Mouse (Mus musculus): ENCODE measurements around the gene Wdfy3.
"Not testable (repeated sequence)": the region's sequence is repeated elsewhere in the genome, so short reads cannot be mapped to it uniquely, and the experiment has no call there.

Gene Wdfy3

DNA sequence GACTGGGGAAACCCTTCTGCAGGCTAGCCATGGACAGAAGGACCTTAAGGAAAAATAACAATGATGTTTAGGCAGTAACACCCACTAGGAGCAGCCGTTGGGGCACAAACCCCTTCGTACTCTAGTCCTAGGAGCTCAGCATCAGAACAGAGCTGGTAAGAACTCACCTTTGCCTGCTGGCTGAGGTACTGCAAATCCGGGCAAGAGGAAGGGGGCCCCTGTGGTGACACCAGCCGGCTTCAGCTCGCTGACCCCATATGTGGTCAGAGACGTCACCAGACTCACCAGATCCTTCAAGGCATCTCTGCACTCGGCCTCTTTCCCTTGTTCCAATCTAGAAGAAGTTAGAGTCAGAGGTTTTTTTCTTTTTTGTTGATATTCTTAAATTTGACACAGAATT is 121.1 kb downstream of the Wdfy3 start:
- no peak for DNase-seq (ENCODE audit: low spot score)

DNA sequence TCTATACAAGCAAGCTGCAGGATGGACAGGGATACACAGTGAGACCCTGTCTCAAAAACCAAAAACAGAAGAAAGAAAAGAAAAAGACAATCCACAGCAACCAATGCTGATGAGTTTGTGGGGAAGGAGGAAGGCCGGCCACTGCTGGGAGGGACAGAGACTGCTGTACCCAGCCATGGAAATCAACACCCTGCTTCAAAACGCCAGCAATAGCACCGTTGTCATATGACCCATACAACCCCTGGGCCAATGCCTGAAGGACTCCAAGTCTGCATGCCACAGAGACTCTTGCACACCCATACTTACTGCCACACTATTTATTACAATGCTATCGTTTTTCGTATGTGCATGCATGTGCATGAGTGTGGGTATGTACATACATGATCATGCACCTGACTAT is 124.0 kb downstream of the Wdfy3 start:
- DNase-seq (ENCODE audit: low spot score): no peak

DNA sequence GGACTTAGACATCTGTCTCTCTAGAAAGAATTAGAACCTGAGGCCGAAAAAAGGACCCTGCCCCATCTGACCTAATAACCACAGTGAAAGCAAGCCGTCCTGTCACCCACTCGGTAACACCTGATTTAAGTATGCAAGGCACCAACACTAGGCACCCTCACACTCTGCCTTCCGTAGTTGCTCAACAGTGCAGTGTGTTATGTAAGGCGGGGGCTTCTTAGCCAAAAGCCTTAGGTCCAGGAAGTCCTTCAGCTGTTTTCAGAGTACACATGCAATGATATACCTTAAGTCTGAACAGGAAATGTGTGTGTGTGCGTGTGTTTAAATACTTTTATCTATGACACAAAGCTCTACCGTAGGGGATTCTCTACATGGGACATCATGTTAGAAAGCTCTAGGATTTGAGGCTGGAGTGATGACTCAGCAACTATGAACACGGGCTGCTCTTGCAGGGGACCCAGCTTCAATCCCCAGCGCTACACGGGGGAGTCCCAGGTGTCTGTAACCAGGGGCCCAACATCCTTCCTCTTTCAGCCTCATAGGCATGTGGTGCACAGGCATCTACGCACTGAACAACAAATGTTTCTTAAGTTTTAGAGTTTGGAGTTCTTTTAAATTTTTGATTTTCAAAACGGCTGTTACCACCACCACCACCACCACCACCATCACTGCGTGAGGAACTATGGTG is 131.7 kb downstream of the Wdfy3 start:
- no peak for DNase-seq (ENCODE audit: low spot score)

DNA sequence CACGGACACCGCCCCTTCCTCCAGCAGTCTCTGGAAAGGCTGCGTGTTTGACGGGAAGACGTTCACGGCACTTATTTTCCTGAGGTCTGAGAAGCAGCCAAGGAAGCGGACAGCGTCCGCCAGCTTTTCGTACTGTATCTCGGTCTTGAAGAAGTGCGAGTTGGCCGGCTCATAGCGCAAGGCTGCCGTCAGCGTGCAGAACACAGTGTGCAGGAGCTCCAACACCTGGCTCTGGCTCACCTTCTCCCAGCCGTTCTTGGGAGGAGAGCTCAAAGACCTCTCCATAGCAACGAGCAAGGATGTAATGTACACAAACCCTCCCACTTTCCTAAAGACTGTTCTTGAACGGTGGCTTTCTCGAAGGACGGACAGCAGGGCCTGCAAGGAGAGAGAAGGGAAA is 132.4 kb downstream of the Wdfy3 start:
- no peak for DNase-seq (ENCODE audit: low spot score)

DNA sequence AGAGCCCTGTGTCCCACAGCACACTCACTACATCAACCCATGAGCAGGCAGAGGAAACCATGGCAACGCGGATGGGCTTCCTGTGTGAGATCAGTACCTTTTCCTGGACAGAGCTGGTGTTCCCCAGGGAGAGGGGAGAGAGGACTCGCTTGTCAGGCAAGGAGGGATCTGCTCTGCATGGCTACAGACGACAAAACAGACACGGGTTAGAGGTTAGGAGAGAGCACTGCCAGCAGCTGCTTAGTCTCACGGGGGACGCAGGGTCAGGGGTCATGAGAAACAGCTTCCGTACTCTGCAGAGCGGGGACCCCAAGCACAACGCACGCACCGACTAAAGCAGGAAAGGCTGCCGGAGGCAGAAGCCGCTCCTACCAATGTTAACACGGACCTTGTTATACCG is 133.8 kb downstream of the Wdfy3 start:
- peak; percentile 22 for DNase-seq (ENCODE audit: low spot score)

DNA sequence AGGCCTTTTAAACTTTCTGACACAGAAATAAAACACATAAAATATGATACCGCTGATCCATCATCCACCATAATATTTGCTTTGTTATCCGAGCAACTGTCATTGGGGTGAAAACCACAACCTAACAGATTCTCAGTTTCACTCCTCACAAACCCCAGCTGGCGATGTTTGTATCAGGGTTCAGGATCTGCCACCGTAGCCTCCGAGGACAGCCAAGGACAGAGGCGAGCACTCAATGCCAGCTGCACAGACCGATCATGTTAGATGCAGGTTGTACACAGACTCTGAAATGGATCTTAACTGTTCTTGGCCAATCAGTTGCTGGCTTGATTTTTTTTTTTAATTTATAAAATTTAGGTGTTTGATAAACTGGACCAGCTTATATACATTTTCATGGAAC is 135.1 kb downstream of the Wdfy3 start:
- no peak for DNase-seq (ENCODE audit: low spot score)

DNA sequence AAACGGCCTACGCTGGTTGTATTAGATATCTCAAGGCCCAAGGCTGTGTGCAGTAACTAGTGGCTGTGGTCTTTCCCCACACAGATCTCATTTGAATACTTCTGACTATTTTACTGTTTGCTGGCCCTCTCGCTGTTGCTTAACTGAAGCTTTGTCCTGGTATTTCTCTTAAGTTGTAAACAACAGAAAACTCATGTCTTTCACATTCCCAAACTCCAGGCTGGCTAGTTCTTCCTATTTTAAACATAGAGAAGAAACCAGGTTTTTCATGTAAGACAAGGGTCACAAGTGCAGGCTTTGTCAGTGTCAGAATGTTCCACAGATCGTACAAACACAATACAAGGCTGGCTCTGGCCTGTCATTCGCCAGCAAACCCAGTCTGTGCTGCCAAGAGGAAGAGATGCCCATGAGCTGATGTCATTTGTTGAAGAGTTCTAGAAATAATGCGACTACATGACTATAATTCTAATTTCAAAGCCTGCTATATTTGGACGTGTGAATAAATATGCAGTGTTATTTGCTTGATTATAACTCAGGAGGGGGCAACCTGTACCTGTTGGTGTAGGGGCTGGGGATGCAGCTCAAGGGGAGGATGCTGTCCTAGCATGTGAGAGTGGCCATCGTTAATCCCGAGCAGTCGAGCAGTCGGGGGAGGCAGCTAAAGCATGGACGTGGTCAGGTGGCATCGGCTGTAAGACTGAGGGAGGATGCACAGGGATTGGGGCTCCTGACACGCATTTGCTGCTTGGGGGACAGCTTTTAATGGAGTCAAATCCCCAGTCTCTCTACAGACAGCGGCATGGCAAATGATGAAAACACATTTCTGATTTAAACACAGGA is 136.5 kb downstream of the Wdfy3 start:
- DNase-seq (ENCODE audit: low spot score): no peak

DNA sequence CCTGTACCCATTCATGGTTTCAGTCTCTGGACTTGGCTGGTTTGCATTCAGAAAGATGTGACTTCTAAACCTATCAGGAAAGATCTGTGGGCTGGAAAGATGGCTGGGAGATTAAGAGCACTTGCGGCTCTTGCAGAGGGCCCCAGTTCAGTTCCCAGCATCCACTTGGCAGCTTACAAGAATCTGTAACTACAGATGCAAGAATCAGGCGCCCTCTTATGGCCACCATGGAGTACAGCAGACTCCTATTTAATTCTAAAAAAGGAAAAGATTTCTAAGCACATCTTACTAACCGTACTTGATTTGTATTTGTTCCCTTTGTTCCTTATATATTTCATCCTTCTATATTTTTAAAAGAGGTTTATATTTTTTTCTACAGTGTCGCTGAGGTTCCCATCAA is 137.7 kb downstream of the Wdfy3 start:
- DNase-seq (ENCODE audit: low spot score): no peak

DNA sequence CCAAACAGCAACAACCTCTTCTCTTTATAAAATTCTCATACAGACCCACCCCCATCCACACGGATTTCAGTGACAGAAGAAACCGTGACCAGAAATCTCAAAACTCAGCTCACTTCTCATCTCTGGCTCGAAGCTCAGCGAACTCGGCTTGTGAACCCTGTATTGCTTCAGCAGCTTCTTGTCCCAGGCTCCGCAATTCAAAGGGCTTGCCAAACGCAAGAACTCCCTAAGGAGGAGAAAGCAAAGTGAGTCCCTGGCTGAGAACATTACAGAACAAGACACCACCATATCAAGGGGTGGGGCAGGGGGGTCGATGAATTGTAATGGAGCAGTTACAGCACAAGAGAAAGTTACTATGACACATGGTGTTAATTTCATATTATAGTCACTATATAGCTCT is 143.4 kb downstream of the Wdfy3 start:
- DNase-seq (ENCODE audit: low spot score): no peak

DNA sequence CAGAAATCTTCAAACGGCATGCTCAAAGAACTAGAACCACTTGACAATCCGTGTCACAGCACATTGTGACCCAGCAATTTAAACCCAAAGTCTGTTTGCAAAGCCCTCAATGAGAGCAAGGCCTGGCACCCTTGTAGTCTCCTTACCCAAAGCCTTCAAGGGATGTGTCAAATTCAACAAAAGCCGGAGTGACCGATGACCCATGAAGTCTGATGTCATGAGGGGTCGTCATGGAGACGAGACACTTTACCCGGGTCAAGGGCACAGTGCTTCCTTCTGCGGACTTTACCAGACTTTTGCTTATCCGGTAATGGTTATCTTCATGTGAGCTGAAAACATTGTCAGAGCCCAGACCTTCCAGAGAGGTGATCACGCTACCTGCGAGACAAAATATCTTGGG is 146.0 kb downstream of the Wdfy3 start:
- no peak for DNase-seq (ENCODE audit: low spot score)

DNA sequence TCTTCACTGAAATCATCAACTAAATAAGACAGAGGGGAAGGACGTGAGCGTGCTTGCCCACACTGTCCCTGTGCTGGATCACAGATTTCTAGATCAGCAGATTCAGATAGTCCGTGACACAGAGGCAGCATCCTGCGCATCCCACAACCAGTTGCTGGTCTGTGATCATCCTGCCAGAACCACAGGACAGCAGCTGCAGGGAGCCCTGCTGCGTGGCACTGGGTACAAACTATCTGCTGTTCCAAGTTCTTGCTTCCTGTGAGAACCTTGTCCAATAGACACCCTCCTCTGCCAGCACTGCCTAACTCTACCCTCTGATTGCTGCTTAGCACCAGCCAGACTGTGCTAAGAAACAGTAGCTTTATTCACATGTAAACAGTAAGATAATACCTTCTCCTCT is 150.2 kb downstream of the Wdfy3 start:
- DNase-seq (ENCODE audit: low spot score): no peak

DNA sequence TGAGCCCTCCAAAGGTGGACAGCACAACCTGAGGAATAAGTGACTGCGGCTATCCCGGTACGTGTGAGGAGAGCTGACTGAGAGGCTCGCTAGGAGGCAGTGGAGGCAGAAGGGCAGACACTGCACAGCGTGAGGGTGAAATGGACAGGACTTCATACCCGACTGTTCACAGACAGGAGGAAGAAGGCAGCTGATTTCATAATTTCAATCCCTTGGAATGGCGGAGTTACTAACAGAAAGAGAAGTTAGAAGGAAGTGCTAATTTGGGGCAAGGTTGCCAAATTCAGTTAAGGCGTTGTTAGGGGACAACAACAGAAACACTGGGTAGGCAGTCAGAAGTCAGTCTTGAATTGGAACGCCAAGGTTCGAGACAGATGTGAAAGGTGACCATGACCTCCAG is 160.3 kb downstream of the Wdfy3 start:
- no peak for DNase-seq (ENCODE audit: low spot score)

DNA sequence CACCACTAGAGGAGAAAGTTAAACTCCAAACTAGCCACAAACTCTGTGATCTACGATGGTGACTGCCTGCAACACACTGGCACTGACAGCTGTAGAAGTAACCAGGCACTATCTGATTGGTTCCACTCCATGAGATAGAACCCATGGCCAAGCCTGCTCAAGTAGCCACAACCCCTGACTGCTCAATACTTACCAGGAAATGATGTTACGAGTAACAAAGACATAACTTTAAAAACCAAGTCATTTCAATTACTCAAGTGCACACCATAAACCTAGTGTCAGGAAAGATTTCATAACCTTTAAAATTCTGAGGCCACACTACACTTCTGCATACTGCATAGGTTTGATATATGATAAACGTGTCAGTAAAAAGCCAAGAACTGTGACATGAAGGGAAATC is 164.1 kb downstream of the Wdfy3 start:
- no peak for DNase-seq (ENCODE audit: low spot score)

DNA sequence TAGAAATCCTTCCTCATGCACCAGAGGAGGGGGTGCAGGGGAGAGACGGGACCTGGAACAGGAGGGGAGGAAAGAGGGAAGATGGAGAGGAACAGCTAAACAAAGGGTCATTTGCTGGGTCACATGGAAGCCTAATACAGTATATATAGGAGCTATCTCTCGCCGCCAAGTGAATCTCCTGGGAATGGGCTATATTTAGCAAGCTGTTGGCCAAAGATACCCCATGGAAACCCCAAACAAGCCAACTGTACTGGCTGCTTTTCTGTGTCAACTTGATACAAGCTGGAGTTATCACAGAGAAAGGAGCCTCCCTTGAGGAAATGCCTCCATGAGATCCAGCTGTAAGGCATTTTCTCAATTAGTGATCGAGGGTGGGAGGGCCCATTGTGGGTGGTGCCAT is 164.9 kb downstream of the Wdfy3 start:
- DNase-seq (ENCODE audit: low spot score): not testable (repeated sequence)

DNA sequence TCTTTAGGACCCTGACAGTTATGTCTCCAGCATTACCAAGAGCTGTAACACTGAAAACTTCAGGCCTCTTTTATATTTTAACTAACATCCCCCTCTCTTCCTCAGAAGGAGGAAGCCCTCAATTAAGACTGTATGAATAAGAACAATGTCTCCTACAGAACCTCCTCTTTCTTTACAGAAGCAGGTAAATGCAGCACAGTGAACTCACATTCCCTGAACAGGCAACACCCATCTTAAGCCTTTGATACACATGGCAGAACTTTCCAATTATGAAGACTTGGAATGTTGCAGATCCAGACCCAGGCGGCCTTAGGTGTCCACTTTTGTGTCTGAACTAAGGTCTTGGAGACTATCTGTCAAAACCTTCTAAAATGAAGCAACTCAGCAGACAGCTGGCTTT is 167.0 kb downstream of the Wdfy3 start:
- no peak for DNase-seq (ENCODE audit: low spot score)

DNA sequence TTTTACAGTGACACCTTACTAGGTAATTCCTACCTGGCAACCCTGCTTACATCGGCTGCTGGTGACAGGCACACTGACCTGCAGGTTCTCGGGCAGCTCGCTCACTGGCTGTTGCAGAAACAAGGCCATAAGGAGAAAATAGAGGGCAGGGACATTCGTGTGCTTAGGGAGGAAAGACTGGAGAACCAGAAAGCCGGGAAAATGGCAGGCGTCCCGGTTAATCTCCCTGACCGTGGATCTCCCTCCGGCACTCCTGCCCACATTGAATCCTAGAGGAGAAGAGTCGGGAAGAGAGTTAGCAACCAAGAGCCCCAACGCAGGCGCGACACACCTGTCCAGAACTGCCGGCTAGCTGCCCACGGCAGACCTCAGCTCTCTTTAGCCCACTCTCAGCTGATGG is 169.7 kb downstream of the Wdfy3 start:
- DNase-seq (ENCODE audit: low spot score): no peak

DNA sequence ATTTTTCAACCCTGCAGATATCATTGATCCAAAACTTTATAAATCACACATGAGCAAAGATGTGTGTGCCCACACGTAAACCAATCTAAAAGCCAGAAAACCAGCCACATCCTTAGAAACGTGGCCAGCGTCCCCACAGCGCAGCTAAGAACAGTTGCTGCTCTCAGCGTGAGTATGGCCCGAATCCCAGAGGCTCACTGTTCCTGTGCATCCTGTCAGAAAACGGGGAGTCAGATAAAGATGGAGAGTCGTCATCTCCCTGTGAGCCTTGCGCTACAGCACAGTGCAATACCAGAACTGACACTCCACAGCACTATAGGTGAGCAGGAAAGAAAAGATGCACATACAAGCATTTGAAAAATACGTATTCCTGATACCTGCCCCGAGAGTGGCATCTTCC is 172.9 kb downstream of the Wdfy3 start:
- DNase-seq (ENCODE audit: low spot score): no peak

DNA sequence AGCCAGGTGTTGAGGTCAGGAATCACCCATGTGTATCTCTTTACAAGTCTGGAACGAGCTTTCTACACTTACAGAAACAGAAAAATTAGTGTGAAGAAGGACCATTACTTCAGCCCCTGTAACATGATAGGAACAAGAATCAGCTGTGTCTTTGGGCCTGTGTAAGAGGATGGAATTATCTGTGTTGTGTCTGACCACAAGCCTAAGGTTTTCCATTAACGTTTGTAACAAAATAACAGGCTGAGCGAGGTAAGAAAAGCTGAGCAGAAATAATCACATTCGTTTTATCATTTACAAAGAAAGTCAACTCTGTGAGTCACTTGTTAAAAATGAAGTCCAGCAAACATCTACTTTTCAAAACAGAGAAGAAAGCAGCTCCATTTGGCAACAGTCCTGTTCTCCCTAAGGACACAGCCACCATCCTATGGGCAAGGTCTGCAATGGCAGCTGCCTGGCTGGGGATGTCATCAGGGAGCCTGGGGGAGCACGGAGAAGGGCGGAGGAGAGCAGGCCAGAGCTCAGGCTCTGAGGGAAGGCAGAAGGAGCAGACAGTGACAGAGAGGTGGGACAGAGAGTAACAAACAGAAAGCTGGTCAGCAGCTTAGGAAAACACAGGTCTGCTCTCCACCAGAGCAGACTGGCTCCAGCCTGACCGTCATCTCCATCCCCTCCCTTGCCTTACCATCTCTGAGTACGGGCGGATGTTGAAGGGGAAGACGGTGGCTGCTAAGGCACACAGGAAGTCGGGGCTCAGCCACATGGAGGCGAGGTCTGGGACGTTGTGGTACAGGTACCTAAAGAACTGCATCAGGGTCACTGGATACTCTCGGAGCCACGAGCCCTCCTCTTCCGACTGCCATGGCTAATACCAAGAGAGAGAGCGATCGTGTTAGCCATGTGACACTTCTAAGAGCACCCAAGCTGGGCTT is 173.7 kb downstream of the Wdfy3 start:
- DNase-seq (ENCODE audit: low spot score): no peak

DNA sequence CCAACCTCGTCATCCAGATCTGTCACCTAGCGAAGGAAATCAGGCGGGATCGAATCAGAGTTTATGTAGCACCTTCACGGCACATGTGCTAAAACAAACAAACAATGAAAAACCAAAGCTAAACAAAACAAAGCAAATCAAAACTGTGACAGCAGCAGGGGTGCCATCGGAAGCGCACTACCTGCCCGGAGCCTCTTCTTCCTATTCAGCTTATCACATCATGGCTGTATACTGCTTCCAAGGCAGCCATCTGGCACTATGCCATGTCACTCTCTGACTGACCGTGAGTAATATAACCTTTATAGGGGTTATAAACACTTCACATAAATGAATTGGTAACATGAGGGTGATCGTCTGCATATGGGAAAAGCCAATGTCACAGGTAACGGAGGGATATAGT is 174.6 kb downstream of the Wdfy3 start:
- no peak for DNase-seq (ENCODE audit: low spot score)

DNA sequence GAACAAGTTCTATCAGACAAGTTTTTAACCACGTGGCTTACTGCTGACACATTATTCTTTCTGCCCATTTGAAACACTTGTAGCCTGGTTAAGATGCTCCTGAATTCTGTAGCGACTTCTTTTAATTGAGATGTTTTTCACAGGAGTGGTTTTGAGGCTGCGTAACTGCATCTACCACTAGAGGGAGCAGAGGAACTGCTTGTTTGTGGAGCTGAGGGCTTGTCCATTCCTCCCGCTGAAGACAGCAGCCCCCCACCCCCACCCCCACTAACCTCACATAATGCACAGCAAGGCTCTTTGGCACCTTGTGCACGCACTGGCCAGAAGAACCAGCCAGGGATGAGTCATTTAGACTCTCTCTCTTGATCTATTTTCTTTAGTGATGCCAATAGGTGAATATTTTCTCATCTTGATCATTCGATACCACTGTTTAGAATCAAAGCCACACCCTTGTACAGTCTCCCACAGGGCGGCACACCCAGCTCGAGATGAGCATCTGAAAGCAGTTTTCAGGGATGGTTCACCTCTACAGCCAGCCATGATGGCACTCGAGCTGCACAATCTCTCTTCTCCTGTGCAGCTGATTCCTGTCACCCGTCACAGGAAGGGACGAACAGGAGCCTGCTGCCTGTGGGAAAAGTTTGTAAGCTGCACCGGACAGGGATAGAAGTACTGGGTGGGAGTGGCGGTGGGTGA is 175.8 kb downstream of the Wdfy3 start:
- DNase-seq (ENCODE audit: low spot score): no peak

DNA sequence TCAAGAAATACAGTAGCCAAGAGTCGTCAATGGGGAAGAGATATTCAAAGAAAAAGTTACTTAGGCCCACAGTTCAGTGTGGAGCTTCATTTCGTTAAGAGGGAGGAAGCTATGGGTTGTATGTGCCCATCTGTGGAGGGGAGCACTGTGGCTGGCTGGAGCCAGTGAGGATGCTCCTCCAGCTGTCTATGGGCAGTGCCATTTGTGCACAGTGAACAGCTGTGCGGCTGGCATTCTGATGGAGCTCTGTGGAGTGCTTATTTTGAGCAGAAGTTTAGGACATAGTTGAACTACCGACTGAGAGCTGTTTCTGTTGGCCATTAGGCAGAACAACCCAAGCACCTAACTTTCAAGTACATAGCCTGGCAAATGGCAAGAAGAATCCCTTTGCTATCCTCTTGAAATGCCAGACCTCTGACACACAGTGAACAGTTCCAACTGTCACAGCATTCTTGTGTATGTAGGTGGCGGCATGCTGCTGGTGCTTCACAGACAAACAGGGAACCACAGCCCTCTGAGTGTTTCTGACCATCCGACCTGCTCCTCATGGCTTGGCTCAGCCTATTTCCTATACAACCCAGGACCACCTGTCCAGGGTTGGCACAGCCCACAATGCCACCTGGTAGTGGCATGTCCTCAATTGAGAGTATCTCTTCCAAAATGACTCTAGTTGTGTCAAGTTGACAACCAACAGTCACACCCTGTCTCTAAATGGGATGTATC is 177.9 kb downstream of the Wdfy3 start:
- no peak for DNase-seq (ENCODE audit: low spot score)

All from yolk sac, embryonic 10.5 days (tissue).